Mouse (Mus musculus) small intestine, adult 2 months (tissue): ENCODE measurements at regions not wholly inside any gene's neighbourhood (a gene's known extent, or its start where the extent isn't known, plus 50 kb on each side); places are given as distances from the start of the nearest gene placed in this dataset.

Experiments
- CTCF ChIP-seq: fragments of 200-500 bp; IDR thresholded peaks from 2 replicates; pipeline ENCODE4 v1.5.1; 2012; ENCODE audit warnings: low read depth, mild to moderate bottlenecking, control low read depth, inconsistent platforms, low read length, moderate library complexity, mixed read lengths; ENCODE audit not compliant: insufficient replicate concordance, insufficient read length; ENCODE audit errors: extremely low read depth
- POLR2A ChIP-seq: fragments of 200-500 bp; IDR thresholded peaks from 2 replicates; pipeline ENCODE4 v1.6.1; 2012; ENCODE audit warnings: low read depth, mild to moderate bottlenecking, control low read depth, inconsistent platforms, low read length, moderate library complexity

- no peak for TF ChIP-seq CTCF
- TF ChIP-seq POLR2A: no peak
Measured at GRCm38 (mm10) chr8:12503344-12503743, 69.5 kb upstream of the Spaca7 start.
